Mouse (Mus musculus): ENCODE measurements around the gene Madd.

Gene Madd

DNA sequence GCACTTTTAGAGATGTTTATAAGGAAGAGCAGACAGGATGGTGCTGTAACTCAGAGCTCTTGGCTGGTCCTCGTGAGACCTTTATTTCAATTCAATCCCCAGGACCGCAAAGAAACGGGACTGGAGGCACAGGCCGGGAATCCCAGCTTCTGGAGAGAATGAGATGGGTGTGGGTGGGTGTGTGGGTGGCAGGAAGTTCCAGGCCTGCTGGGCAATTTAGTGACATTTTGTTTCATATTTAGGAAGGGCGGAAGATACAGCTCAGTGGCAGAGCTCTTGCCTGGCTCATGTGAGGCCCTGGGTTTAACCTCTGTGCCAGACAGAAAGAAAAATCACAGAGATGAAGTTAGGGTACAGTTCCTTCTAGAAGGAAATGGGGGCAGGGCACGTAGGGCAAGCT lies 93.4 kb downstream of the Madd start:
- no peak for DNase-seq

GRCm38 (mm10) chr2:91088987-91089386 lies 94.7 kb downstream of the Madd start:
- DNase-seq = no peak

DNA sequence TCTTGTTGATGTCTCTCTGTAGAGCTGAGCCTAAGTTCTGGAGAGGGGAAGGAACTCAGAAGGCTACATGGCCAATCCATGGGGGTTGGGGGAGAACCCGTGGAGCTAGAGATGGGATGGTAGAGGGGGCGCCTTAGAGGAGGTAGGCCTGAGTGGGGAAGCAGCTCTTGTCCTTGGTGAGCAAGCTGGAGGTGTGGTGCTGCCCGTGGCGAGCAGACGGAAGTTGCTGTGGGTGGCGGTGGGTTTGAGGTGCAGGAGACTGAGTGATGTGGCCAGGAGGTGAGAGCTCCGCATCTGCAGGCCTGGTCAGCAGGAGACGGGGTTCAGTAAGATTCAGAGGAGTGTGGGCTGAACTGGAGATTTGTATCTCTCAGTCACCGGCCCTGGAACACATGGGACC lies 96.2 kb downstream of the Madd start:
- DNase-seq = no peak

Data from embryo, embryonic 11 days (tissue).